Mouse (Mus musculus) layer of hippocampus, postnatal 10 days (tissue): ENCODE data around the gene Sgce. TPM values are rescaled to one million over a fixed set of nuclear protein-coding genes. Genes with fewer than 3 reads are reported as not detected.
"Not testable (repeated sequence)": the region's sequence is repeated elsewhere in the genome, so short reads cannot be mapped to it uniquely, and the experiment has no call there.

Experiments
- DNase-seq, 2 experiments: peaks; one replicate each; pipeline ENCODE4 v3.0.0; 2021; ENCODE audit warnings: low spot score in 2 of 2
- long read RNA-seq: library from polyadenylated mRNA; stranded (forward); transcript quantifications from one replicate; pipeline ENCODE4 v2.0.0, GENCODE M21; 2023
- total RNA-seq, 2 experiments: library from RNA; stranded (reverse); gene quantifications; 2 replicates each; pipeline ENCODE4 v1.2.3; 2021

Sgce gene
- 10 to 100 TPM; 25.9 to 27.3 TPM for total RNA-seq
- long read RNA-seq, transcript Sgce-201 (11 exons, 1,703 nt), result major isoform, 7 of 60 reads
- long read RNA-seq, transcript Sgce-205 (11 exons, 1,696 nt), result minor isoform, 6 of 60 reads
- long read RNA-seq, partial matches to known transcripts, result 37 of 60 reads
- long read RNA-seq, other reads (novel, unspliced or antisense), result 5 of 60 reads

DNA sequence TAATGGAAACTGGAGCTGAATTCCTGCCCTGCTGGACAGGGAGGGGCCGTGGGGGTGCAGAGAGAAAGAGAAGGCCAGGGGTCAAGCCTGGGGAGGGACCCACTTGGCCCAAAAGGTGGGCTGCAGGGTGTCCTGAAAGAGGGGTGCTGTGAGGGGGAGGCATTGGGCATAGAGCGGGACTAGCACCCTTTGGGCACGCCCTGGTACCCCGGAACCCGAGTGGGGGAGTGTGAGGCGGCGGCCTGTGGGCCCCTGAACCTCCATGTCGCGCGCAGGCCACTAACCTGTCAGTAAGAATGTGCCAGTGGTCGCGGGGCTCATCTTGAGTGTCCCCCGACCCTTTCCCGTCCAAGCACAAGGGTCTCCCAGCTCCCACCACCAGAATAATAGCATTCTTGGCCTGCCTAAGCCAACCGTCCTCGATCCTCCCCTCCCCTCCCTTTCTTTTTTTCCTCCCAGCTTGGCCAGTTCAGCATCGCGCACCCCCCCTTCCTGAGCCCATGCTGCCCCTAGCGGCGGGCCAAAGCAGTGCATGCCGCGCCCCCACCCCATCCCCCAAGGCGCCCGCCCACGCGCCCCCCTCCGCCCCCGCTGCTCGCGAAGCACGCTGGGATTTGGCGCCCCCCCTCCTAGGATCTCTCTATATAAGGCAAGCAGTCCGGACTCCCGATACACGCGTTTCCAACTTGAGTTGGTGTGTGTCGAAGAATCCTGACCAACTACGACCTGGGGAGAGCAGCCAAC is at the start of gene Sgce, which contains the start of gene Peg10:
Gene Sgce (minus strand): TSS at position 512 of the 744 bp plus-strand sequence.
Gene Peg10 (plus strand): TSS at position 611 of the 744 bp plus-strand sequence.
- DNase-seq, result peak; percentile 81 to 85

DNA sequence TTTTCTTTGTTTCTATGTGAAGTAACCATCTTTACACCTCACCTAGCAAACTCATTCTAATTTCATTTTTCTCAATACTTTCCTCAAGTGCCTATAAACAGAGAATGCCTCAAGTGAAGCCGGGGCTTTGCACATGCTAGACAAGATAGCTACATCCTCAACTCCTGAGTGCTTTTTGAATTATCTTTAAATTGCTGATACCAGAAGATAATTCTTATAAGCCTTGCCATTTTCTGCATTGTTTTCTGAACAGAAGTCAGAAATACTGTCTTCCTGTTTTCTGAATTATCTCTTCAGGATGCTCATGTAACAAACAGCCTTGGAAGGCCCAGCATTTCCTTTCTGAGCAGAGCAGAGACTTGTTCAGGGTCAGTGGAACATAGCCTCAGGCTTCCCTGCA is 49.3 kb upstream of the Sgce start:
- no peak for DNase-seq

DNA sequence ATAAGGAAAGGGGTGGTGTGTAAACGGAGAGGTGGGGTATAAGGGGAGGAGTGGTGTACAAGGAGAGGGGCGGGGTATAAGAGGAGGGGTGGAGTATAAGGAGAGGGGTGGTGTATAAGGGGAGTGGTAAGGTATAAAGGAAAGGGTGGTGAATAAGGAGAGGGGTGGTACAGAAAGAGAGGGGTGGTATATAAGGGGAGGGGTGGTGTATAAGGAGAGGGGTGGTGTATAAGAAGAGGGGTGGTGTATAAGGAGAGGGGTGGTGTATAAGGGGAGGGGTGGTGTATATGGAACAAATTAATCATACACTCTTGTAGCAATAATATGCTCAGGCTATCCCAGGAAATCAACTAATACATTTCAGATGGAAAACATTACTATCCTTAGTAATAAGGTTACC is 15.2 kb upstream of the Sgce start:
- no peak for DNase-seq

DNA sequence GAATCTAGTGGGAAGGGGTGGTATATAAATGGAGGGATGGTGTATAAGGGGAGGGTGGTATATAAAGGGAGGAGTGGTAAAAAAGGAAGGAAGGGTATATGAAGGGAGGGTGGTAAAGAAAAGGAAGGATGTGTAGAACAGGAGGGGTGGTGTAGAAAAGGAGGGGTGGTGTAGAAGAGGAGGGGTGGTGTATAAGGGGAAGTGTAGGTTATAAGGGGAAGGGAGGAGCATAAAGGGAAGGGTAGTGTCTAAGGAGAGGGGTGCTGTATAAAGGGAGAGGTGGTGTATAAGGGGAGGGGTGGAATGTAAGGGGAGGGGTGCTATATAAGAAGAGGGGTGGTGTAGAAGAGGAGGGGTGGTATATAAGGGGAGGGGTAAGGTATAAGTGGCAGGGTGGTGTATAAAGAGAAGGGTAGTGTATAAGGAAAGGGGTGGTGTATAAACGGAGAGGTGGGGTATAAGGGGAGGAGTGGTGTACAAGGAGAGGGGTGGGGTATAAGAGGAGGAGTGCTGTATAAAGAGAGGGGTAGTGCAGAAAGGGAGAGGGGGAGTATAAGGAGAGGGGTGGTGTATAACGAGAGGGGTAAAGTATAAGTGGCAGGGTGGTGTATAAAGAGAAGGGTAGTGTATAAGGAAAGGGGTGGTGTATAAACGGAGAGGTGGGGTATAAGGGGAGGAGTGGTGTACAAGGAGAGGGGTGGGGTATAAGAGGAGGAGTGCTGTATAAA is 14.6 kb upstream of the Sgce start:
- DNase-seq, result not testable (repeated sequence)

- no peak for DNase-seq
Observed at GRCm38 (mm10) chr6:4754886-4755285, 7.9 kb upstream of the Sgce start.

DNA sequence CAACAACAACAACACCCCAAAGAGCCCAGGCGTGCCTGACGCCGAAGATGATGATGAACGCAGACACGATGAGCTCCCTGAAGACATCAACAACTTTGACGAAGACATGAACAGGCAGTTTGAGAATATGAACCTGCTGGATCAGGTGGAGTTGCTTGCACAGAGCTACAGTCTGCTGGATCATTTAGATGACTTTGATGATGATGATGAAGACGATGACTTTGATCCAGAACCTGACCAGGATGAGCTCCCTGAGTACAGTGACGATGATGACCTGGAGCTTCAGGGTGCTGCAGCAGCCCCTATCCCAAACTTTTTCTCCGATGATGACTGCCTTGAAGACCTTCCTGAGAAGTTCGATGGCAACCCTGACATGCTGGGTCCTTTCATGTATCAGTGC is 7.3 kb upstream of the Sgce start:
- no peak for DNase-seq

DNA sequence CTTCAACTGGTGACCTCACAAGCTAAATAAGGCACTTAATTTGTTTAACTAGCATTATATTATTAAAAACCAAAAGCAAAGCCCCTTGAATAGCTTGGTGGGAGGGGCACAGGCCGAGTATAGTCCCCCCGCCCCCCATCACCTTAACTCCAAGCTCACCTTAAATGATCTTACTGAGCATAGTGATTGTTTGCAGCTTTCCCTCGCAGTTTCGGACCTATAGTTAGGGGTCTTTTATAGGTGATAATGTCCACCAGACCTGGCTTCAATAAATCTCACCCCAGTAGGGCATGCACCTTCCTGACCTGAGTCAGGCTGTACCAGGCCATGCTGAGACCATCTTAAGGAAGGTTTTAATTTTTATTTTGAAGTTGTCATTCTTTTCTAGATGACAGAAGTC is 4.3 kb upstream of the Sgce start:
- DNase-seq, result no peak

DNA sequence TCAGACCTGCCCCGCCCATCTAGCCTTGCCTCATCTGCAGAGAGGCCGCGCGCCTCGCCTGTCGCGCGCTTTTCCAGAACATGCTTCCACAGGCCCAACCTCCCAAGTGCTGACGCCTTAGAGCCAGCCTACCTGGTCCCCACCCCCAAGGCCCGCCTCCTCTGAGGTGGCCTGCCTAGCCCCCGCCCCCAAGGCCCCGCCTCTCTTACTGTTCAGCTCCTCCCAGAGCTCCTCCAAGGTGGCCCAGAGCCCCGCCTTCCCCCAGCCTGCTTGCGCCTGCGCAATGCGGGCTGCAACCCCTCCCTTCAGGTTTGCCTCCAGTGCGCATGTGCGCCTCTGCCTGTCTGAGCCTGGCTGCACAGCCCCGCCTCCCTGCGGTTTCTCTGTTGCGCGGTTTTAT is 2.1 kb upstream of the Sgce start:
- DNase-seq, result peak; percentile 91 to 95

- DNase-seq, result peak; percentile 13 to 60
Observed at GRCm38 (mm10) chr6:4748506-4748961, 1.5 kb upstream of the Sgce start.

DNA sequence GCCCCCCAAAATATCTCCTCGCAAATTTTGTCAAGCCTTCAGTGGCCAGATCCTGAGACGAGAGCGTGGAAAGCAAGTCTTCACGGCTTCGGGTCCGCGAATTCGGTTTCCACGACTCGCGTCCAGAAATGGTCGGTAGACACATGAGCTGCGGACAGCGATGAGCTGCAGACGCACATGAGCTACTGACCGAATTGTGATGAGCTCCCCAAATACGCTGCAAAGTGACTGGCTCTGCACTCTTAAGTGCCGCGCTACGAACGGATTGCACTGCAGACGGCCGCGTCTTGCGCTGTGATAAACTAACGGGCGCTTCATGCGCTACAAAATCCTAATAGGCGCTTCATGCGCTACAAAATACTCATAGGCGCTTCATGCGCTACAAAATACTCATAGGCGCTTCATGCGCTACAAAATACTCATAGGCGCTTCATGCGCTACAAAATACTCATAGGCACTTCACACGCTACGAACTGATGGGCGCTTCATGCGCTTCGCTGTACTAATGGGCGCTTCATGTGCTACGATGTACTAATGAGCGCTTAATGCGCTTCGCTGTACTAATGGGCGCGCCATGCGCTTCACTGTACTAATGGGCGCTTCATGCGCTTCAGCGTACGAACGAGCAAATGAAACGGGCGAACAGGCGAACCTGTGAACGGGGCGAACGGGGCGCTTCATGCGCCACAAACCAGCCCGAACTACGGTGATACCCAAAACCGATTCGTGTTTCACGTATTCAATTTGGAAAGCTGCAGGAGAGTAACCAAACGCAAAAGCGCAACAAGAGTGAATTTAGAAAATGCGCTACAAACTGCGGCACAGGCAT is 884 bp upstream of the Sgce start:
- DNase-seq, result peak; percentile 32 to 52

DNA sequence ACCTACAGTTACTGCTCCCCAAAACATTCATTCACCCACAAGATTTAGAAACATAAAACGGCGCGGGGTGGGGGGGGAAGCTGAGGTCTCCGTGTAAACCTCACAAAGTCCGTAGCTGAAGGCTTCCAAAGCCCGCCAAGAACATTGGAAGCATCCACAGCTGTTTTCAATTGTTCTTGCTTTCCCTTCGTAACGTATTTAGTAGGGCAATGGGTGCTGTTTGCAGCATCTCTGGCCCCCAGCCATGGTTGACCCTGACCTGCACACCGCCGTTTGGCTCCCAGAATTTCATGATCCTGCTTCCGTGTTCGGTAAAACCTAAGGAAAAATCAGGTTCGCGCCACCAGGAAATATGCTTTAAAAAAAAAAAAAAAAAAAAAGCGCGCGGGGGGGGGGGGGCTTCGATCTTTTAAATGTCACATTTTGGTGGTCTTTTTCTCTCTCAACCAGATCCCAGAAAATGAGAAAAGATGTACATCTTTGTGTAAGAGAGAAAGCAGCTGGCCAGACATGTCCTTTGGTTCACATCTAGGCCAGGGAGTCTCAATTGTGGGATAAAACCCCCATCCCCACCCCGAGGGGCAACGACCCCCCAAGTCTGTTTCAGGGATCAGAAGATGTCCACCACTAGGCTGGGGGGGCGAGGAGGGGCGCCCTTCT is 841 bp downstream of the Sgce start:
- DNase-seq, result peak in 1 of 2 experiments; percentile 27

- DNase-seq, result peak; percentile 43 to 45
Observed at GRCm38 (mm10) chr6:4740511-4740910, 6.5 kb downstream of the Sgce start.

- no peak for DNase-seq
Observed at GRCm38 (mm10) chr6:4739522-4740355, 7.3 kb downstream of the Sgce start.

- no peak for DNase-seq
Observed at GRCm38 (mm10) chr6:4738717-4739116, 8.3 kb downstream of the Sgce start.

DNA sequence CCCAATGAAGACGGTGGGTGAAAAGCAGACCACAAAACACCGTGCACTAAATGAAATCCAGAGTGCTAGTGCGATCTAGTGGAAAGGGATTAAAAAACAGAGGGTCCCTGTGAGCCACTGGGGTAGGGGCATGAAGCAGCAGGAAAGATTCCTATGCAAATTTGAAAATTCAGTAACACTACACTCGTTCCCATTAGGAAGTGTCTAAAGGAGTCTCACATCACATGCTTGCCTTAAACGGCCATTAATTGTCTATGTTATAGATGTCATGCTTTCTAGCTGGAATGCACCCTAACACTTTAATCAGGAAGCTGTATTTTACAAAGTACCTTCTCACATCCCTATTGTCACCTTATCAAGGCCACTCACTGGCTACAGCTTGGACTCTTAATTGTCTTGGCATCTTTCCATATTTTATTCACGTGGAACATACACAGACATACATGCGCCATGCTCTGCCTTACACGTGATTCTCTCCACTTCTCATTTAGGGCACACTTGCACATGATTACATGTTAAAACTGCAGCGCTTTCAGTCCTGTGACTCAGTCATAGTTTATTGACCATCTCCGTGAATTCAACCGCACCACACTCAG is 8.9 kb downstream of the Sgce start:
- DNase-seq, result no peak

- no peak for DNase-seq
Observed at GRCm38 (mm10) chr6:4736372-4736771, 10.6 kb downstream of the Sgce start.

GRCm38 (mm10) chr6:4733208-4733607 is 13.8 kb downstream of the Sgce start:
- no peak for DNase-seq

DNA sequence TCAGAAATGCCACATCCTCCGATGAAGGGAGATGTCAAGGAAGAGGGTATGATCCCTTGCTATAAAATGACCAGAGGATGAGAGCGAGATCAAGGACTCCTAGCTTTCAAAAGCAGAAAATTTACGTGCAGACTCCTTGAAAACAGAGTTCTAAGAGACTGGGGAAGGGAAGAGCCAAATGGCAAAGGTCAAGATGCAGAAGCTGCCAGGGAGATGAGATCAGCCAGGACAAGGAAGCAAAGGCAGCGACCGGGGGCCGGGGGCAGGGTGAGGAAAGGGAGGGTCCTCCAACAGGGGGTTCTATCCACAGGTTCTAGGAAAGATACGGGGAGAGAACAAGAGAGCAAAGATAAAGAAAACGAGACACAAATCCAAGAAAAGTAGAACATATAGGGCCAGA is 15.3 kb downstream of the Sgce start:
- no peak for DNase-seq

- DNase-seq, result no peak
Observed at GRCm38 (mm10) chr6:4728305-4728704, 18.7 kb downstream of the Sgce start.
